Mouse (Mus musculus) heart, embryonic 11.5 days (tissue): ENCODE data around the gene Gm17482. TPM values are rescaled to one million over a fixed set of nuclear protein-coding genes. Genes with fewer than 3 reads are reported as not detected.
A peak's percentile ranks its signal among the peaks of the same experiment; 100 is the strongest.

Experiments
- ATAC-seq: fragments of 200-750 bp; cut with Nextera tagmentation; replicated peaks from 2 replicates; pipeline ENCODE4 v1.8.0; 2017; ENCODE audit warnings: moderate library complexity; ENCODE audit not compliant: insufficient number of reproducible peaks, low FRiP score, low TSS enrichment
- H3K27ac ChIP-seq: fragments of 300-500 bp; sonication (generic); 2 replicates; pipeline ENCODE4 v1.5.1; 2014; ENCODE audit warnings: mild to moderate bottlenecking, low read depth, low read length
- H3K27me3 ChIP-seq: fragments of 300-500 bp; sonication (generic); 2 replicates; pipeline ENCODE4 v1.6.1; 2014; ENCODE audit warnings: mild to moderate bottlenecking, low read length, mixed read lengths; ENCODE audit not compliant: control insufficient read depth, insufficient read depth
- H3K36me3 ChIP-seq: fragments of 300-500 bp; sonication (generic); 2 replicates; pipeline ENCODE4 v1.6.1; 2014; ENCODE audit warnings: mild to moderate bottlenecking, low read length, moderate library complexity, mixed read lengths; ENCODE audit not compliant: control insufficient read depth, insufficient read depth
- H3K4me1 ChIP-seq: fragments of 300-500 bp; sonication (generic); 2 replicates; pipeline ENCODE4 v1.6.1; 2014; ENCODE audit warnings: low read length; ENCODE audit not compliant: control insufficient read depth, insufficient read depth
- H3K4me2 ChIP-seq: fragments of 300-500 bp; sonication (generic); 2 replicates; pipeline ENCODE4 v1.6.1; 2014; ENCODE audit warnings: mild to moderate bottlenecking, moderate library complexity
- H3K4me3 ChIP-seq: fragments of 300-500 bp; sonication (generic); 2 replicates; pipeline ENCODE4 v1.5.1; 2014; ENCODE audit warnings: low read depth, low read length
- H3K9ac ChIP-seq: fragments of 300-500 bp; sonication (generic); 2 replicates; pipeline ENCODE4 v1.6.1; 2014; ENCODE audit warnings: mild to moderate bottlenecking, low read depth, low read length, moderate library complexity
- H3K9me3 ChIP-seq: fragments of 300-500 bp; sonication (generic); replicated peaks from 2 replicates; pipeline ENCODE4 v1.6.1; 2016; ENCODE audit warnings: low read length; ENCODE audit not compliant: control insufficient read depth
- WGBS: fragments of 180-500 bp; shearing (Covaris S2); extraction: QIAGEN DNeasy Blood & Tissue Kit; methylation state at CpG from one replicate; pipeline ENCODE4 v1.1.7; 2014; ENCODE audit not compliant: insufficient replicate concordance; 5-methylcytosine and 5-hydroxymethylcytosine counted together
- polyA plus RNA-seq: library from polyadenylated mRNA; unstranded; fragments of >200 nt; fragmentation: Nextera tagmentation; extraction: Ambion mirVana; gene quantifications from 2 replicates; pipeline ENCODE4 v1.2.1, GENCODE M21; 2014

Gene Gm17482
- polyA plus RNA-seq, 1 experiment from 2014 or later = not detected

GRCm38 (mm10) chr6:115291068-115291467, 63.9 kb downstream of the Gm17482 start:
- WGBS = 77% methylated on average over 2 of the region's 2 CpGs
- H3K9ac ChIP-seq = no peak overlapping the region
- H3K4me3 ChIP-seq = no peak overlapping the region
- no peak overlapping the region for H3K4me2 ChIP-seq
- no peaks in the 10 kb centered on the region for H3K36me3 ChIP-seq
- no peaks in the 10 kb centered on the region for H3K9me3 ChIP-seq
- no peak overlapping the region for H3K27ac ChIP-seq
- no peak for ATAC-seq
- peaks cover 16% of the 10 kb centered on the region for H3K4me1 ChIP-seq
- H3K27me3 ChIP-seq = peaks cover 26% of the 10 kb centered on the region

GRCm38 (mm10) chr6:115291823-115292222, 64.7 kb downstream of the Gm17482 start:
- no peak overlapping the region for H3K4me3 ChIP-seq
- ATAC-seq = no peak
- H3K9me3 ChIP-seq = no peaks in the 10 kb centered on the region
- peaks cover 16% of the 10 kb centered on the region for H3K4me1 ChIP-seq
- WGBS = 85% methylated on average over 6 of the region's 6 CpGs
- H3K4me2 ChIP-seq = no peak overlapping the region
- no peak overlapping the region for H3K27ac ChIP-seq
- no peaks in the 10 kb centered on the region for H3K36me3 ChIP-seq
- no peak overlapping the region for H3K9ac ChIP-seq
- peaks cover 26% of the 10 kb centered on the region for H3K27me3 ChIP-seq

- 39% methylated on average over 6 of the region's 6 CpGs for WGBS
- Histone ChIP-seq H3K27me3 (peaks cover 26% of the 10 kb centered on the region), H3K9ac (0 out of 2 replicates have a peak overlapping the region, but pooled peaks have one; percentile 2), H3K9me3 (no peaks in the 10 kb centered on the region), H3K4me2 (peak overlapping the region; percentile 1; the same call in 1 of the 2 replicates), H3K4me3 (no peak overlapping the region), H3K36me3 (no peaks in the 10 kb centered on the region), H3K27ac (no peak overlapping the region), H3K4me1 (peaks cover 10% of the 10 kb centered on the region)
- ATAC-seq = no peak
Observed at GRCm38 (mm10) chr6:115292621-115293020, 65.5 kb downstream of the Gm17482 start.

- Histone ChIP-seq H3K4me2 (no peak overlapping the region), H3K27me3 (peaks cover 19% of the 10 kb centered on the region), H3K9me3 (0 out of 2 replicates have a peak, but pooled peaks cover 2% of the 10 kb centered on the region), H3K9ac (no peak overlapping the region), H3K27ac (no peak overlapping the region), H3K36me3 (no peaks in the 10 kb centered on the region), H3K4me3 (no peak overlapping the region), H3K4me1 (peaks cover 8% of the 10 kb centered on the region; the same call in 1 of the 2 replicates)
- 74% methylated on average over 2 of the region's 2 CpGs for WGBS
- no peak for ATAC-seq
Observed at GRCm38 (mm10) chr6:115293877-115294276, 66.7 kb downstream of the Gm17482 start.

- Histone ChIP-seq H3K9me3 (no peaks in the 10 kb centered on the region), H3K27ac (no peak overlapping the region), H3K36me3 (no peaks in the 10 kb centered on the region), H3K4me1 (no peaks in the 10 kb centered on the region), H3K27me3 (no peaks in the 10 kb centered on the region), H3K9ac (no peak overlapping the region), H3K4me2 (no peak overlapping the region), H3K4me3 (no peak overlapping the region)
- ATAC-seq = no peak
- WGBS = 62% methylated on average over 2 of the region's 2 CpGs
Observed at GRCm38 (mm10) chr6:115307134-115307533, 80.0 kb downstream of the Gm17482 start.

Other genes starting within 250 kb of the Gm17482 start
- 40.9 and 45.0 TPM in 2 replicates for gene Tamm41, start 189.5 kb upstream of the Gm17482 start, polyA plus RNA-seq
- 0.99 and 1.1 TPM in 2 replicates for gene Syn2, start 92.4 kb upstream of the Gm17482 start, polyA plus RNA-seq
- gene Timp4, start 24.9 kb downstream of the Gm17482 start, polyA plus RNA-seq = 0.39 TPM in 1 of 2 replicates, not detected in the other
- 0.69 and 1.3 TPM in 2 replicates for gene Pparg, start 133.6 kb downstream of the Gm17482 start, polyA plus RNA-seq